Mouse (Mus musculus): Measurements from ENCODE around the gene Asic2.

GRCm38 (mm10) chr11:81564857-81565256 lies 403.4 kb downstream of the Asic2 start:
- no peak for TF ChIP-seq POLR2A (IDR thresholded peaks at IDR 0.05; ENCODE audit: extremely low read depth, insufficient read depth, low read length)
- TF ChIP-seq CTCF (IDR thresholded peaks at IDR 0.05; ENCODE audit: low read depth, low read length) = no peak

Measured in liver, adult 2 months (tissue).